Mouse (Mus musculus) urinary bladder, postnatal 14 days (tissue): Measurements from ENCODE around the gene Gm973.
"Not testable (repeated sequence)": the region's sequence is repeated elsewhere in the genome, so short reads cannot be mapped to it uniquely, and the experiment has no call there.

Experiments
- DNase-seq: peaks from one replicate; pipeline ENCODE4 v3.0.0; 2021; ENCODE audit warnings: low spot score

Gm973 gene

DNA sequence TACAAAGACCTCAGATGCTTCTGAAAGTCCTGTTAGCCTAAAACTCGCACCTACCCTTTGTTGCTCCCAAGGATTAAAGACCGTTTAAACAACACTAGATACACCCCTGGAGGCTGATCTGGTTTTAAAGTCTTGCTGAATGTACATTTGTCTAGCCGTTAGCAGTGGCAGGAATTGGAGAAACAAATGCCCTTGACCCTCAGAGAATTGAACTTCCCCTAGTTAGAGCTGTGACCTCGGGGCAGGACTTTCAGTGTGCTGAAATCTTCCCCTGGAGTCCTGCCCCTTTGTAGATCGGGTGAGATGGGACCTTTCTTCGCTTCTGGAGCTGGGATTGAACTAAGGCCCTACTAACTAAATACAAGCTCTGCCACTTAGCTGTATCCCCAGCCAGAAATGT, 113.1 kb downstream of the Gm973 start:
- no peak for DNase-seq

DNA sequence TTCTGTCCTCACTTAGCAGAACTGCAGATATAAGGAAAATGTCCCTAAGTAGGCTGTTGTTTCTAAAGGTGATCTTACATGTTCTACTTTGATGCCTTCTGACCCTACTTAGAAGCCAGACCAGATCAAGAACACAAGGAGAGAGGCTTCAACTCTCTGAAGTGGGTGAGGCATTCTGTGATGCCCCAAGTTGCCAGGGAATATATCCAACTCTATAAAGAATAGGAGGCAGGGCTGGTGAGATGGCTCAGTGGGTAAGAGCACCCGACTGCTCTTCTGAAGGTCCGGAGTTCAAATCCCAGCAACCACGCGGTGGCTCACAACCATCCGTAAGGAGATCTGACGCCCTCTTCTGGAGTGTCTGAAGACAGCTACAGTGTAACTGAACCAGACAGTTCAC, 114.3 kb downstream of the Gm973 start:
- not testable (repeated sequence) for DNase-seq

DNA sequence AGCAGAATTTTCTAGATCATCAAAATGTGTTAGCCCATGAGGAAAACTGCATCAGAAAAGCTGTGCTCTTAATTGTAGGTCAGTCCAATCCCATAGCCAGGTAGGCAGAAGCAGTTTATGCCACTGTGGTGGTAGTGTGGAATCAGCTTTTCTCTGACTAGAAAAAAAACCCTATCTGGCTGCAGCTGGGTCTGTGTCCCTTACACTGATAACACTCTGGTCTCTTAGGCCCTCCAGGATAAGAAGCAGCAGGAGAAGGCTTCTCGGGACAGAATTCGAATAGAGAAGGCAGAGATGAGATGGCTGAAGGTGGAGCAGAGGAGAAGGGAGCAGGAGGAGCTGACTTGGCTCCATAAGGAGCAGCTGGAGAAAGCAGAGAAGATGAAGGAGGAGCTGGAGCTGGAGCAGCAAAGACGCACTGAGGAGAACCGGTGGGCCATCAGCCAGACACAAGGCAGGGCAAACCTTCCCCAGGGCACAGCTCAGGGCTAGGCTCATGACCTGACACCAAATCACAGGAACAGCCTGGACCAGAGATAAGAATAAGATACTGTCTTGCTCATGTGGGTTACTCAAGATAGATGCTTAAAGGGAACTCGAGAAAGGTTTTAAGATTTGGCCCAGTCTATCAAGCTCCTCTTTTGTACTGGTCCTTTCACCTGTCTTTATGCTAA, 116.1 kb downstream of the Gm973 start:
- no peak for DNase-seq

DNA sequence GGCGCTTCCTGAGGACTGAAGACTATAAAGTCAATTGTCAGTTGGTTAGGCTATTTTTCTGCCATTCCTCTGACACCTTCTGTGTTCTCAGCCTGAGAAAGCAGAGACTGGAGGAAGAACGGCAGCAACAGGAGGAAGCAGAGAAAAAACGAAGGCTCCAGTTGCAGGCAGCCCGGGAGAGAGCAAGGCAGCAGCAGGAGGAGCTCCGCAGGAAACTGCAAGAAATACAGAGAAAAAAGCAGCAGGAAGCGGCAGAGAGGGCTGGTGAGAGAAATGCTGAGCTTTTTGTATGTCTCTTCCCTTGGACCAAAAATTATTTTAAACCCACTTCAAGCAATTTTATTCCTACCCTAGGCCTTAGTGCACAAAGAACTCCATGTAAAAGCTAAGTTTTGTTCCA, 117.0 kb downstream of the Gm973 start:
- no peak for DNase-seq

GRCm38 (mm10) chr1:59636349-59636748, 120.3 kb downstream of the Gm973 start:
- DNase-seq = no peak

- DNase-seq = no peak
Observed at GRCm38 (mm10) chr1:59638371-59638770, 122.3 kb downstream of the Gm973 start.

DNA sequence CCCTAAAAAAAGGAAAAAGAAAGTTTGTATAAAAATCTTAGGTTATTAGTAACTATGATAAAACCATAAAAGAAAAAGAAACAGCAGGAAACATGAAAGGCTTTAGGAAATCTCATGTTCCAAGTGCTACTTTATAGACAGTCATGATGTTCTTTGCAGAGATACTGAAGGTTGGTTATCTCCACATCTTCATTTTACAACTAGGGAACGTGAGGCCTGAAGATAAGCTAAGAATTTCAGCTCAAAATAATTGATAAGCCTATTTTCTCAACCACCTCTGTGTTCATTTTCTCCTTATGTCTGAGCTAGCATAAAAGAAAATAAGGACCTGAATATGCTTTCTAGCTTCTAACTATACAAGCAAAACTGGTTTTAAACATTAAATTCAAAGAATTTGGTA, 126.4 kb downstream of the Gm973 start:
- no peak for DNase-seq

DNA sequence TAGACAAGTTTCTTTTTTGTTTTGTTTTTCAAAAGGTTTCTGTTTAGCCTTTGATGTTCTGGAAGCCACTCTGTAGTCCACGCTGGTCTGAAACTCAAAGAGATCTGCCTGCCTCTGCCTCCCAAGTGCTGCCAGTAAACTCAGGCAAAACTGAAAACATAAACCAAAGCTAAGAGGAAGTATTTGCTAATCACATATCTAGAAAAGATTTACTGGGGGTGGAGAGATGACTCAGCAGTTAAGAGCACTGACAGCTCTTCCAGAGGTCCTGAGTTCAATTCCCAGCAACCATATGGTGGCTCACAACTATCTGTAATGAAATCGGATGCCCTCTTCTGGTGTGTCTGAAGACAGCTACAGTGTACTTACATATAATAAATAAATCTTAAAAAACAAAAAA, 130.4 kb downstream of the Gm973 start:
- DNase-seq = not testable (repeated sequence)

- no peak for DNase-seq
Observed at GRCm38 (mm10) chr1:59651201-59651819, 135.2 kb downstream of the Gm973 start.

GRCm38 (mm10) chr1:59653243-59653911, 137.3 kb downstream of the Gm973 start:
- DNase-seq = no peak

DNA sequence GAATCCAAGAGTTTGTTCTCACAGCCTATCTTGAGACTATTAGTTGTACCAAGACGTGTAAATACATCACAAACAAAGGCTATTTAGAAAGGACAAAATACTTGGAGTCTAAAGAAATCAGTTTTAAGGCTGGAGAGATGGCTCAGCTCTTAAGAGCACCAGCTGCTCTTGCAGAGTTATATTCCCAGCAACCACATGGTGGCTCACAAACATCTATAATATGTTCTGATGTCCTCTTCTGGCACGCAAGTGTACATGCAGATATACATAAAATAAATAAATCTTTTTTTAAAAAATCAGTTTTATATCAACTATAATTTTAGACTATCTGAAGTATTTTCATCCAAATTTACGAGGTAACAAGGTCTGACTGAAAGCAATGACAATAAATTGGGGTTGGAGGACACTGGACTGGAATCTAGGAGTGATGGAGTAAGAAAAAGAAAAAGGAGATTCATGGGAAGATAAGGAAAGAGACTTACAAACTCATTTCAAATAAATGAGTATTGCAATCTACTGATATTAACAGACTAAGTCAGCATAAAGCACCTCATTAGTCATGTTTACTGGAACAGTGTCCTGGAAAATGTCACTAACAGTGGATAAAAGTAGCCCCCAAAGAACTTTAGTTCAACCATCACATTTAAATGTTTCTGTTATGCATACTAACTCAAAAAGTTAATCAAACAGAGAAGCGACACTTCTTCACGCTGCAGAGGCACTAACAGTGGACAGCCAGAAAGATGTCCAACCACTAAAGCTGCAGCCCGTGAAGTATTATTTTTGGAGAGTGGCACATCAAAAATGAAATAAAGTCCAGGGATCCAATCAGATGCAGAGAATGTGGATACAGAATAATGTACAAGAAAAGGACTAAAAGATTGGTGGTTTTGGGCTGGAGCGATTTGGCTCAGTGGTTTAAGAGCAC, 140.4 kb downstream of the Gm973 start:
- no peak for DNase-seq

- no peak for DNase-seq
Observed at GRCm38 (mm10) chr1:59663456-59664135, 147.5 kb downstream of the Gm973 start.

- DNase-seq = no peak
Observed at GRCm38 (mm10) chr1:59668871-59669270, 152.8 kb downstream of the Gm973 start.

DNA sequence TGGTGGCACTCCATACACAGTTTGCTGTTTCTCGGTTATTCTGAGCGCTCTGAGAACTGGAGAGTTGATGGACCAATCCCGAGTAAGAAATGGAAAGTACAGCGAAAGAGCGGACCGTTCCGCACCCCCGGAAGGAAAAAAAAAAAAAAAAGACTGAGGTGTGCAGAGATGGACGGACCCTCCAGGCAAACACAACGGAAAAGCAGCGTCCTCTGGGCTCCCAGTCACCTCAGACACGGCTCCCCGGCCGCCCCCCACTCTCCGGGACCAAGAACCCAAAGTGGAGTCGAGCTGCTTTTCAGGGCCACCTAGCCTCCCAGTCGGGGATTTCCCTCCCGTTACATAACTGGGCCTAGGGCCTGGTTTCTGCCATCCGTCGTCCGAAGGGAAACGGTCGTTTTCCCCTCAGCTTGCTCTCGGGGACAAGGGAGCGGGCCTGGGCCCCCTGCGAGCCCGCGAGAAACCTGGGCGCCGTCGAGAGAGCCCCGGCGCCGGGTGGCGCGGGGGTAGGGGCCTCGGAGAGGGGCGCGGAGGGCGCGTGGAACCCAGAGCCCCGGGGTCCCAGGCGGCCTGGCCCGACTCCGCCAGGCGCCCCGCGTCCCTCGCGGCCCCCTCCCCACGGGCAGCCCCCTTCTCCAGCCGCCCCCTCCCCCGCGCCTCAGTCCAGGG, 154.0 kb downstream of the Gm973 start:
- DNase-seq = peak; percentile 18

DNA sequence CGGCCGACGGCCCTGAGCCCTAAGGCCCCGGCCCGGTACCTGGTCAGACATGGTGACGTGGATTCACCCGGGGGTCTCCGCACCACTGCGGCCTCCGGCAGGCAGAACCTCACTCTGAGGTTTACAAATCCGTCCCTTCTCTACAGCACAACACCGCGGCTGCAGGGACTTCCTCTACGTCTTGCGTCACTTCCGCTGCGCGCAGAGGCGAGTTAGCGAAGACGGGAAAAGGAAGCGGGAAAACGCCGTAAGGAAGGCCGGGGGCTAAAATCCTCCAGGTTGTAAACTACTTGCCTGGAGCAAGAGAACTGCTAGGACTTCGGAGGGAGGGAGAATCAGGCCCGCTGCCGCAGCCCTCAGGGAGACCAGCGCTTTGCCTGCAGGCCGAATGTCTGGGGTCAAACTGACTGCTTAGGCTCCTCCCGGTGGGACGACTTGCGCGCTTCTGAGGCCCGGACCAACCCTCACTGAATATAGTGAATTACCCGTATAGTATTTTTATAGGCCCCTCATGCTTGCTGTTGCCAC, 154.6 kb downstream of the Gm973 start, which contains the start of gene Sumo1:
TSS of gene Sumo1 (minus strand) at position 194 of the 528 bp plus-strand sequence.
- peak; percentile 89 for DNase-seq

GRCm38 (mm10) chr1:59673661-59674060, 157.6 kb downstream of the Gm973 start:
- no peak for DNase-seq

DNA sequence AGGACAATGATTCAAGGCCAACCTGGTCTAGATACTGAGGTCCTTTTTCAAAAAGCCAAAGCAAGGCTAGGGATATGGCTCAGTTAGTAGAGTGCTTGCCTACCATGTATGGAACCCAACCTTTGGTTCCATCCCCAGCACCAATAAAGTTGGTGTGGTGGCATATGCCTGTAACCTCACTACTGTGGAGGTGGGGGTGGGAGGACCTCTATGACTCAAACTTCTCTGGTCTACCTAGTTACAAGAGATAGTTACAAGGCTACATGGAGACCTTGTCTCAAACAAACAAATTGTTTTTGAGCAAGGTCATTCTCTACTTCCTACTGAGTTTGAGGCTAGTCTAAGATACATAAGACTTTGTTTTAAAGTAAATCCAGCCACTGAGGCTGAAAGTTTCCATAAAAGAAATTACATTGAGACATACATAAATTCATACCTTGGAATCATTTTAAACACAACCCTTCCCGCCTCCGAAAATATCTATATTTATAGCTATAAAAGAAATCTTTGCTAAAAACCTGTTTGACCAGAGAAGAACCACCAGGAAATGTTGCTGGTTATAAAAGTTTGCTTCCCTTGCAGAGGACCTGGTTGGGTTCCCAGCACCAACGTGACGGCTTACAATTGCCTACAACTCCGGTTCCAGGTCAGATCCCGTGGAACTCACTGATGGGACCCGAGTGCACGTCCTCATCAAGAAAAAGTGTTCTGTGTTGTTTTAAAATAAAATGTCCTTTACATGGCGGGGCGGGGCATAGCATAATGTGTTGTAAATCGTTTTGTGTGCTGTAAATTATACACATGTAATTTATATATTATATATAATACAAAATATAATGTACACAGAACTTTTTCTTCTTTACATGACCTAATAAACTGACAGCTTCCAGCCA, 168.1 kb downstream of the Gm973 start:
- DNase-seq = peak; percentile 11

DNA sequence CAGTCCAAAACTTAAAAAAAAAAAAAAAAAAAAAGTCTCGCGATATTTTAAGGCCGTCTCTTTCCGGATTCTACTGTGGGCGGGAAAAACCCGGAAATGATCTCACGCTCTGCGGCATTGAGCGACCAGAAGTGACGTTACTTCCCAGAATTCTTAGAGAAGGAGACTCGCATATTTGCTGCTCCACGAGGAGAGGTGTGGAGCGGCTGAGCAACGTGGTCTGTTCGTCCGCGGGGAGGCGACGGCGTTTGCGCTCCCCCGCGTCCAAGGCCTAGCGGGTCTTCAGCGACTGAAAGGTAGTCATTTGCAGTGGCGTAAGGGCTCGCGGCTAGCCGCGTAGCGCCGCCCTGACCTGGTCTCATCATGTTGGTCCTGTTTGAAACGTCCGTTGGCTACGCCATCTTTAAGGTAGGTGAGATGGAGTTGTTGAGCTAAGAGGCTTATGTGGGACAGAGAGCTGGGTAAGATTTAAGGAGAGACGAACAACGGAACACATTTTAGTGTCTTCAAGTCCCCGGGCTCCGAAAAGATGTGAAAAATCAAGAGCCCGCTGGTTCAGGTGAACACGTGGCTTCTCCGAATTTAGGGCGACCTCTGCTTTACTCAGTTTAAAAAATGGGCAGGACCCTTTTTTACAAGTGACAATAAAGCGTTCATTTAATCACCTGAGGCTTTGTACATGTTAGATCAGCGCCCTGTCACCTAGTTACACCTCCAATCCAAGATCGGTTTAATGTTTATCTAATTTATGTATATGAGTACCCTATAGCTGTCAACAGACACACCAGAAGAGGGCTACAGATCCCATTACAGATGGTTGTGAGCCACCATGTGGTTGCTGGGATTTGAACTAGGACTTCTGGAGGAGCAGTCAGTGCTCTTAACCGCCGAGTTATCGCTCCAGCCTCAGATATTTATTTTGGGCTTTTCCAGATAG, 169.0 kb downstream of the Gm973 start, which contains the start of gene Nop58:
TSS of gene Nop58 (plus strand) at position 153 of the 937 bp plus-strand sequence.
- DNase-seq = peak; percentile 86
